In genomic region chr3:67372781-67373180, GRCm38 (mm10) we compare ENCODE assay signal across 23 mouse cellular contexts. TPM values are rescaled to one million over a fixed set of nuclear protein-coding genes. Genes with fewer than 3 reads are reported as not detected.
A peak's percentile ranks its signal among the peaks of the same experiment; 100 is the strongest.
DNase-seq lines count a peak whose midpoint lies in the region; ATAC-seq lines count a peak whose summit lies in the region.
"Had no signal": no experiment of that assay in that cellular context is flagged by ENCODE, and none has a peak within 500 bp of the region (broad histone marks: within the 10 kb centered on the region; RNA-seq: fewer than 3 reads in every experiment).

No protein-coding gene starts in this region.

- H3K4me2 ChIP-seq in heart, embryonic 15.5 days = peak overlapping the region; percentile 41
- H3K4me2 ChIP-seq: embryonic facial prominence, embryonic 15.5 days; hindbrain, embryonic 13.5 days; intestine, embryonic 15.5 days; midbrain, embryonic 13.5 days had no signal

- peak; percentile 51 for ATAC-seq in heart, embryonic 15.5 days (replicated peaks; ENCODE audit: insufficient number of reproducible peaks, insufficient read depth, low FRiP score, low read depth)
- ATAC-seq in megakaryocyte progenitor cell, adult 5-6 weeks (replicated peaks; ENCODE audit: poor library complexity) = no peak
- ATAC-seq: intestine, embryonic 15.5 days; midbrain, embryonic 13.5 days had no signal

- no peak overlapping the region for H3K9ac ChIP-seq in heart, embryonic 15.5 days
- H3K9ac ChIP-seq: embryonic facial prominence, embryonic 15.5 days; hindbrain, embryonic 13.5 days; intestine, embryonic 15.5 days; liver, embryonic 14.5 days; midbrain, embryonic 13.5 days had no signal

- peaks cover 28% of the 10 kb centered on the region for H3K4me1 ChIP-seq in heart, embryonic 15.5 days (replicated peaks)
- H3K4me1 ChIP-seq: intestine, embryonic 15.5 days had no signal

- H3K27ac ChIP-seq in heart, embryonic 15.5 days = peak overlapping the region; percentile 91
- H3K27ac ChIP-seq: embryonic facial prominence, embryonic 15.5 days; hindbrain, embryonic 13.5 days; intestine, embryonic 15.5 days; liver, embryonic 14.5 days; midbrain, embryonic 13.5 days had no signal

- DNase-seq in adrenal gland, postnatal 14 days = peak; percentile 16
- no peak for DNase-seq in adrenal gland, adult 8-10 months
- DNase-seq in 416B (ENCODE audit: low read depth) = peak; percentile 14
- peak; percentile 19 for DNase-seq in gastrocnemius, postnatal 10 days
- DNase-seq in thymus, postnatal 25 days = no peak
- no peak for DNase-seq in lung, postnatal 25 days (ENCODE audit: low spot score)
- DNase-seq: kidney, postnatal 36 days; lung, postnatal 10 days; right cerebral cortex, adult 18-20 months had no signal

- H3K9me3 ChIP-seq in heart, embryonic 15.5 days (replicated peaks) = no peaks in the 10 kb centered on the region
- H3K9me3 ChIP-seq: embryonic facial prominence, embryonic 15.5 days; hindbrain, embryonic 13.5 days; intestine, embryonic 15.5 days; midbrain, embryonic 13.5 days had no signal

- H3K36me3 ChIP-seq in heart, embryonic 15.5 days = no peaks in the 10 kb centered on the region
- H3K36me3 ChIP-seq: embryonic facial prominence, embryonic 15.5 days; hindbrain, embryonic 13.5 days; intestine, embryonic 15.5 days; midbrain, embryonic 13.5 days had no signal

- WGBS in heart, embryonic 15.5 days = 29% methylated on average over 5 of the region's 5 CpGs

- no peaks in the 10 kb centered on the region for H3K27me3 ChIP-seq in heart, embryonic 15.5 days
- H3K27me3 ChIP-seq: intestine, embryonic 15.5 days had no signal

- H3K4me3 ChIP-seq in heart, embryonic 15.5 days = no peak overlapping the region
- H3K4me3 ChIP-seq: embryonic facial prominence, embryonic 15.5 days; hindbrain, embryonic 13.5 days; intestine, embryonic 15.5 days; midbrain, embryonic 13.5 days had no signal

RNA-seq across cellular contexts. Expression of gene Mlf1, which starts 1.1 kb away (rescaled TPM):
- 6.5 and 7.6 TPM in 2 replicates for total RNA-seq in adrenal gland, postnatal 14 days (2021)
- 1 to 10 TPM; 1.1 to 3.5 (median 1.8) TPM for total RNA-seq in adrenal gland, adult 8-10 months (2022)
- 100 to 1,000 TPM; 466 to 536 TPM for total RNA-seq in gastrocnemius, postnatal 10 days (2021)
- polyA plus RNA-seq in heart, embryonic 15.5 days (2015; fragmentation: Nextera tagmentation; extraction: Ambion mirVana) = 267 and 383 TPM in 2 replicates
- total RNA-seq in megakaryocyte progenitor cell, adult 5-6 weeks (2015) = not detected in 2 replicates
- total RNA-seq in megakaryocyte progenitor cell, adult 5-6 weeks (2017) = 0.33 and 1.4 TPM in 2 replicates
- polyA plus RNA-seq: spleen, adult 2 months had no signal

RNA-seq across cellular contexts. Expression of gene Gm17402, which starts 2.2 kb away (rescaled TPM):
- total RNA-seq in adrenal gland, postnatal 14 days (2021) = not detected in 2 replicates
- not detected for total RNA-seq in adrenal gland, adult 8-10 months (2022)
- not detected for total RNA-seq in gastrocnemius, postnatal 10 days (2021)
- not detected in 2 replicates for polyA plus RNA-seq in heart, embryonic 15.5 days (2015; fragmentation: Nextera tagmentation; extraction: Ambion mirVana)
- not detected in 2 replicates for total RNA-seq in megakaryocyte progenitor cell, adult 5-6 weeks (2015)
- not detected in 2 replicates for total RNA-seq in megakaryocyte progenitor cell, adult 5-6 weeks (2017)
- total RNA-seq: adrenal gland, adult 18-20 months; layer of hippocampus, postnatal 25 days had no signal
- polyA plus RNA-seq: cerebellum, adult 2 months; embryonic facial prominence, embryonic 15.5 days; forebrain, embryonic 11.5 days; hindbrain, embryonic 13.5 days; intestine, embryonic 15.5 days; limb, embryonic 11.5 days; liver, embryonic 14.5 days; midbrain, embryonic 13.5 days; spleen, adult 2 months; stomach, embryonic 16.5 days had no signal

RNA-seq across cellular contexts. Expression of gene Gfm1, which starts 57.1 kb away (rescaled TPM):
- total RNA-seq in adrenal gland, postnatal 14 days (2021) = 123 and 133 TPM in 2 replicates
- total RNA-seq in adrenal gland, adult 8-10 months (2022) = 100 to 1,000 TPM in 1 of 4 experiments, 10 to 100 TPM in 3; 73.8 to 107 (median 88.8) TPM
- total RNA-seq in gastrocnemius, postnatal 10 days (2021) = 10 to 100 TPM; 66.5 to 77.5 TPM
- polyA plus RNA-seq in heart, embryonic 15.5 days (2015; fragmentation: Nextera tagmentation; extraction: Ambion mirVana) = 94.2 and 99.6 TPM in 2 replicates
- total RNA-seq in megakaryocyte progenitor cell, adult 5-6 weeks (2015) = 44.8 and 50.0 TPM in 2 replicates
- total RNA-seq in megakaryocyte progenitor cell, adult 5-6 weeks (2017) = 80.8 and 97.7 TPM in 2 replicates

Comparison
In these comparisons a context has a peak if more than half of its experiments do, and no peak if none do; other contexts are left out.
1. DNase-seq: peak in adrenal gland, postnatal 14 days (single experiment), 416B (single experiment) and gastrocnemius, postnatal 10 days (single experiment); none in adrenal gland, adult 8-10 months (single experiment), thymus, postnatal 25 days (single experiment) and lung, postnatal 25 days (single experiment).
2. RNA of gene Mlf1, which starts 1.1 kb away (total RNA-seq): 466 to 536 TPM in gastrocnemius, postnatal 10 days; 6.5 to 7.6 TPM in adrenal gland, postnatal 14 days, 1.1 to 3.5 TPM in adrenal gland, adult 8-10 months and 0.33 to 1.4 TPM in megakaryocyte progenitor cell, adult 5-6 weeks; every median in the first group is over 10 times any median in the second.